ENCODE assay signal across 17 mouse cellular contexts in genomic region chr11:54844959-54845358, GRCm38 (mm10). TPM values are rescaled to one million over a fixed set of nuclear protein-coding genes. Genes with fewer than 3 reads are reported as not detected.
DNase-seq lines count a peak whose midpoint lies in the region; ATAC-seq and TF ChIP-seq lines count a peak whose summit lies in the region.
"Had no signal": no experiment of that assay in that cellular context is flagged by ENCODE, and none has a peak within 500 bp of the region (broad histone marks: within the 10 kb centered on the region; RNA-seq: fewer than 3 reads in every experiment).

No protein-coding gene starts in this region.

- TF ChIP-seq CTCF in heart, adult 2 months (IDR thresholded peaks at IDR 0.05) = no peak
- no peak for TF ChIP-seq CTCF in thymus, adult 2 months (IDR thresholded peaks at IDR 0.05; ENCODE audit: borderline replicate concordance, control insufficient read depth, extremely low read depth, insufficient read depth, low read length, poor library complexity)

- no peak overlapping the region for H3K4me2 ChIP-seq in midbrain, embryonic 15.5 days
- H3K4me2 ChIP-seq: embryonic facial prominence, embryonic 13.5 days; forebrain, embryonic 13.5 days; limb, embryonic 12.5 days; lung, embryonic 15.5 days had no signal

- no peaks in the 10 kb centered on the region for H3K27me3 ChIP-seq in heart, adult 2 months (ENCODE audit: control insufficient read depth, insufficient read depth, low read length)
- H3K27me3 ChIP-seq in midbrain, embryonic 10.5 days (ENCODE audit: low read depth, poor library complexity, severe bottlenecking) = no peaks in the 10 kb centered on the region
- H3K27me3 ChIP-seq in midbrain, embryonic 15.5 days (replicated peaks) = no peaks in the 10 kb centered on the region
- no peaks in the 10 kb centered on the region for H3K27me3 ChIP-seq in thymus, adult 2 months (ENCODE audit: control insufficient read depth, insufficient read depth, low read length)
- H3K27me3 ChIP-seq: embryonic facial prominence, embryonic 13.5 days; forebrain, embryonic 13.5 days; limb, embryonic 12.5 days; lung, embryonic 15.5 days had no signal

- no peaks in the 10 kb centered on the region for H3K9me3 ChIP-seq in midbrain, embryonic 10.5 days (replicated peaks)
- no peaks in the 10 kb centered on the region for H3K9me3 ChIP-seq in midbrain, embryonic 15.5 days
- H3K9me3 ChIP-seq: embryonic facial prominence, embryonic 13.5 days; forebrain, embryonic 13.5 days; G1E; heart, embryonic 10.5 days; limb, embryonic 12.5 days; lung, embryonic 15.5 days had no signal

- peak overlapping the region; percentile 15 for H3K27ac ChIP-seq in heart, adult 2 months
- H3K27ac ChIP-seq in midbrain, embryonic 10.5 days (replicated peaks) = peak overlapping the region; percentile 66
- H3K27ac ChIP-seq in midbrain, embryonic 15.5 days = no peak overlapping the region
- peak overlapping the region; percentile 91 for H3K27ac ChIP-seq in thymus, adult 2 months (ENCODE audit: control insufficient read depth, insufficient read depth, low read length)
- H3K27ac ChIP-seq: embryonic facial prominence, embryonic 13.5 days; forebrain, embryonic 13.5 days; heart, embryonic 10.5 days; limb, embryonic 12.5 days; lung, embryonic 15.5 days had no signal

- intact Hi-C loops in heart, adult 2 months (cut with DNase I) = loop anchor here (1.0 kb wide), 1 partner anchor 40 kb away; no protein-coding TSS in a partner anchor

- peaks cover 6% of the 10 kb centered on the region for H3K4me1 ChIP-seq in heart, adult 2 months (ENCODE audit: control insufficient read depth, insufficient read depth, low read length)
- peaks cover 28% of the 10 kb centered on the region for H3K4me1 ChIP-seq in midbrain, embryonic 10.5 days
- no peaks in the 10 kb centered on the region for H3K4me1 ChIP-seq in midbrain, embryonic 15.5 days
- peaks cover 24% of the 10 kb centered on the region for H3K4me1 ChIP-seq in thymus, adult 2 months (replicated peaks; ENCODE audit: control insufficient read depth, insufficient read depth, low read length)
- H3K4me1 ChIP-seq: limb, embryonic 12.5 days; lung, embryonic 15.5 days had no signal

- DNase-seq in heart, adult 2 months = no peak
- no peak for DNase-seq in heart, postnatal 4 days
- DNase-seq in midbrain, embryonic 10.5 days (ENCODE audit: low spot score) = no peak
- peak; percentile 47 for DNase-seq in thymus, adult 2 months
- DNase-seq in cerebellum, postnatal 14 days = no peak
- DNase-seq in Muller cell, postnatal 12 days (ENCODE audit: inconsistent ontology term) = no peak
- DNase-seq: cerebellum, adult 9-11 months; kidney, postnatal 14 days; layer of hippocampus, postnatal 36 days had no signal

- no peaks in the 10 kb centered on the region for H3K79me2 ChIP-seq in heart, adult 2 months (replicated peaks; ENCODE audit: control insufficient read depth, insufficient read depth, low read length)

- no peak overlapping the region for H3K4me3 ChIP-seq in heart, adult 2 months
- H3K4me3 ChIP-seq in midbrain, embryonic 10.5 days = no peak overlapping the region
- no peak overlapping the region for H3K4me3 ChIP-seq in midbrain, embryonic 15.5 days
- no peak overlapping the region for H3K4me3 ChIP-seq in thymus, adult 2 months (ENCODE audit: control insufficient read depth, insufficient read depth, low read length)
- H3K4me3 ChIP-seq: embryonic facial prominence, embryonic 13.5 days; forebrain, embryonic 13.5 days; heart, embryonic 10.5 days; limb, embryonic 12.5 days; lung, embryonic 15.5 days had no signal

- 43% methylated on average over 5 of the region's 5 CpGs for WGBS in heart, adult 2 months
- WGBS in midbrain, embryonic 10.5 days = 91% methylated on average over 5 of the region's 5 CpGs
- WGBS in midbrain, embryonic 15.5 days = 87% methylated on average over 5 of the region's 5 CpGs
- WGBS in thymus, adult 2 months = 12% methylated on average over 5 of the region's 5 CpGs

- no peak for TF ChIP-seq POLR2A in heart, adult 2 months (IDR thresholded peaks at IDR 0.05; ENCODE audit: insufficient read depth, low read depth, low read length)
- TF ChIP-seq POLR2A in thymus, adult 2 months (IDR thresholded peaks at IDR 0.05; ENCODE audit: control insufficient read depth, extremely low read depth, insufficient read depth, low read length, poor library complexity) = no peak

- no peak overlapping the region for H3K9ac ChIP-seq in heart, adult 2 months (ENCODE audit: low read depth, low read length)
- H3K9ac ChIP-seq in midbrain, embryonic 15.5 days = no peak overlapping the region
- H3K9ac ChIP-seq: embryonic facial prominence, embryonic 13.5 days; forebrain, embryonic 13.5 days; limb, embryonic 12.5 days; lung, embryonic 15.5 days had no signal

- no peak for TF ChIP-seq EP300 in heart, adult 2 months (IDR thresholded peaks at IDR 0.05; ENCODE audit: insufficient read depth, low read depth, low read length)

- ATAC-seq in midbrain, embryonic 15.5 days (replicated peaks) = no peak
- 0 out of 2 replicates have a peak, but pooled peaks have one; percentile 16 for ATAC-seq in common myeloid progenitor, adult 5-6 weeks (replicated peaks; ENCODE audit: low read depth, poor library complexity, severe bottlenecking)
- ATAC-seq: forebrain, embryonic 13.5 days had no signal

- no peaks in the 10 kb centered on the region for H3K36me3 ChIP-seq in heart, adult 2 months (ENCODE audit: control insufficient read depth, insufficient read depth, low read length)
- no peaks in the 10 kb centered on the region for H3K36me3 ChIP-seq in midbrain, embryonic 10.5 days
- H3K36me3 ChIP-seq in midbrain, embryonic 15.5 days (replicated peaks) = no peaks in the 10 kb centered on the region
- H3K36me3 ChIP-seq in thymus, adult 2 months (ENCODE audit: control insufficient read depth, insufficient read depth, low read length) = no peaks in the 10 kb centered on the region
- H3K36me3 ChIP-seq: embryonic facial prominence, embryonic 13.5 days; G1E; limb, embryonic 12.5 days; lung, embryonic 15.5 days had no signal

RNA-seq across cellular contexts. Expression of gene Lyrm7, which starts 15.8 kb away (rescaled TPM):
- 10 to 100 TPM; 38.6 to 40.1 TPM for total RNA-seq in heart, adult 2 months (2021)
- polyA plus RNA-seq in heart, adult 2 months (2012; rRNA removed) = 11.1 and 20.0 TPM in 2 replicates
- total RNA-seq in heart, postnatal 4 days (2021) = 10 to 100 TPM; 20.3 to 28.3 TPM
- 4.7 and 6.5 TPM in 2 replicates for polyA plus RNA-seq in midbrain, embryonic 10.5 days (2016; fragmentation: Nextera tagmentation; extraction: Ambion mirVana)
- 11.5 and 14.1 TPM in 2 replicates for polyA plus RNA-seq in midbrain, embryonic 15.5 days (2015; fragmentation: Nextera tagmentation; extraction: Ambion mirVana)
- 0.63 and 16.5 TPM in 2 replicates for total RNA-seq in common myeloid progenitor, adult 5-6 weeks (2017)
- 2.9 and 3.5 TPM in 2 replicates for polyA plus RNA-seq in thymus, adult 2 months (2012; rRNA removed)

RNA-seq across cellular contexts. Expression of gene Hint1, which starts 21.2 kb away (rescaled TPM):
- total RNA-seq in heart, adult 2 months (2021) = 100 to 1,000 TPM; 258 to 297 TPM
- 477 and 498 TPM in 2 replicates for polyA plus RNA-seq in heart, adult 2 months (2012; rRNA removed)
- 100 to 1,000 TPM; 364 to 393 TPM for total RNA-seq in heart, postnatal 4 days (2021)
- polyA plus RNA-seq in midbrain, embryonic 10.5 days (2016; fragmentation: Nextera tagmentation; extraction: Ambion mirVana) = 625 and 682 TPM in 2 replicates
- polyA plus RNA-seq in midbrain, embryonic 15.5 days (2015; fragmentation: Nextera tagmentation; extraction: Ambion mirVana) = 589 and 658 TPM in 2 replicates
- total RNA-seq in common myeloid progenitor, adult 5-6 weeks (2017) = 473 and 553 TPM in 2 replicates
- 322 and 336 TPM in 2 replicates for polyA plus RNA-seq in thymus, adult 2 months (2012; rRNA removed)

RNA-seq across cellular contexts. Expression of gene Gpx3, which starts 57.3 kb away (rescaled TPM):
- 100 to 1,000 TPM; 219 to 246 TPM for total RNA-seq in heart, adult 2 months (2021)
- polyA plus RNA-seq in heart, adult 2 months (2012; rRNA removed) = 362 and 401 TPM in 2 replicates
- 100 to 1,000 TPM; 153 to 177 TPM for total RNA-seq in heart, postnatal 4 days (2021)
- polyA plus RNA-seq in midbrain, embryonic 10.5 days (2016; fragmentation: Nextera tagmentation; extraction: Ambion mirVana) = 68.6 and 72.1 TPM in 2 replicates
- polyA plus RNA-seq in midbrain, embryonic 15.5 days (2015; fragmentation: Nextera tagmentation; extraction: Ambion mirVana) = 26.5 and 30.0 TPM in 2 replicates
- 0.23 and 0.29 TPM in 2 replicates for total RNA-seq in common myeloid progenitor, adult 5-6 weeks (2017)
- polyA plus RNA-seq in thymus, adult 2 months (2012; rRNA removed) = 120 and 133 TPM in 2 replicates
- total RNA-seq: G1E had no signal
- polyA plus RNA-seq: G1E had no signal

RNA-seq across cellular contexts. Expression of gene Cdc42se2, which starts 57.5 kb away (rescaled TPM):
- total RNA-seq in heart, adult 2 months (2021) = 10 to 100 TPM; 22.0 to 23.3 TPM
- 24.7 and 41.3 TPM in 2 replicates for polyA plus RNA-seq in heart, adult 2 months (2012; rRNA removed)
- total RNA-seq in heart, postnatal 4 days (2021) = 10 to 100 TPM; 44.3 to 47.1 TPM
- polyA plus RNA-seq in midbrain, embryonic 10.5 days (2016; fragmentation: Nextera tagmentation; extraction: Ambion mirVana) = 229 and 253 TPM in 2 replicates
- polyA plus RNA-seq in midbrain, embryonic 15.5 days (2015; fragmentation: Nextera tagmentation; extraction: Ambion mirVana) = 157 and 159 TPM in 2 replicates
- 62.1 and 70.1 TPM in 2 replicates for total RNA-seq in common myeloid progenitor, adult 5-6 weeks (2017)
- polyA plus RNA-seq in thymus, adult 2 months (2012; rRNA removed) = 122 and 127 TPM in 2 replicates
